Mouse (Mus musculus): ENCODE measurements around the gene Sgta.

DNA sequence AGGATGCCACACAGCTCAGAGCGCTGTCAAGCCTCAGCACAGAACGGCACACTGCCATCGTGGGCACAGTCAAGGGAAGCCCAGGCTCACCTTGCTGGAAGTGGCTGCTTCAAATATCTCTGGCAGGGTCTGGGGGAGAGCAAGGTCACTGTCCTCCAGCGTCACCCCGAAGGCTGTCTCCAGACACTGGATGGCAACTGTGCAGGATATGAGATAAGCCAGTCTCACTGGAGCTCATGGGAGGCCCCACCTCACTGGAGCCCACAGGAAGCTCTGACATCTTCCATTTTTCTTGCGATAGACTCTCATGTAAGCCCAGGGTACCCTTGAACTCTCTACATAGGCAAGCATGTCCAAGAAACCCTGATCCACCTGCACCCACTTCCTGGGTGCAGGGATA lies 8.8 kb downstream of the Sgta start:
- TF ChIP-seq CTCF (IDR thresholded peaks at IDR 0.05; ENCODE audit: low read depth, low read length) (no peak), POLR2A (IDR thresholded peaks at IDR 0.05; ENCODE audit: borderline replicate concordance, low read depth, low read length) (no peak)
